Mouse (Mus musculus) C2C12 (cell line): ENCODE measurements around the gene Thumpd2.

ENCODE experiments used
- CEBPB ChIP-seq: IDR thresholded peaks from one replicate; pipeline ENCODE4 v1.6.1; 2011; ENCODE audit warnings: low read depth, mild to moderate bottlenecking, control low read depth, moderate library complexity
- CTCF ChIP-seq: IDR thresholded peaks from one replicate; pipeline ENCODE4 v1.5.1; 2011; ENCODE audit not compliant: control insufficient read depth, insufficient read depth, insufficient read length
- FOSL1 ChIP-seq: IDR thresholded peaks from one replicate; pipeline ENCODE4 v1.8.0; 2011; ENCODE audit warnings: mild to moderate bottlenecking, low read length; ENCODE audit not compliant: poor library complexity, insufficient read depth, severe bottlenecking
- MAX ChIP-seq: IDR thresholded peaks from one replicate; pipeline ENCODE4 v1.6.1; 2011; ENCODE audit warnings: mild to moderate bottlenecking, control low read depth
- MYOD1 ChIP-seq: IDR thresholded peaks from one replicate; pipeline ENCODE4 v1.6.1; 2011; ENCODE audit warnings: low read depth; ENCODE audit not compliant: control insufficient read depth, insufficient read length
- MYOG ChIP-seq: IDR thresholded peaks from one replicate; pipeline ENCODE4 v1.6.1; 2011; ENCODE audit not compliant: control insufficient read depth, insufficient read length; ENCODE audit errors: extremely low read depth
- USF1 ChIP-seq: IDR thresholded peaks from one replicate; pipeline ENCODE4 v1.6.1; 2011; ENCODE audit warnings: low read depth, mild to moderate bottlenecking, control low read depth, moderate library complexity

DNA sequence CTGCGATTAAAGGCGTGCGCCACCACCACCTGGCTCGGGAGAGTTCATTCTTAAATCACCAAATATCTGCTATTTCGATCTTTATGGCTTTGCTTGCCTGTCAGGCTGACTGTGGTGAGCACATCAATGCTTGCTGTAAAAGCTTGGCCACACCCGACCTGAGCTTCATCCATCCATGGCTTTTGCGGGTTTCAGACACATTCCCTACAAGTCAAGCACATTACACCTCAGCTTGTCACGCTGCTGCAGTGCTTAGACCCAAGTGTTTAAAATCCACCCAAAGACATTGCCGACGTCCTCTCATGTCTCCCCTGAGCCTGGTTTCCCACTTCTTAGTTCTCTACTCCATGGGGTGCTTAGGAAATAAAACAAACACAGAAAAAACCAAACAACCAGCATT is 55.8 kb downstream of the Thumpd2 start:
- TF ChIP-seq CTCF = no peak
- no peak for TF ChIP-seq MAX
- no peak for TF ChIP-seq USF1
- no peak for TF ChIP-seq FOSL1
- no peak for TF ChIP-seq CEBPB
- no peak for TF ChIP-seq MYOD1
- TF ChIP-seq MYOG = no peak
